Mouse (Mus musculus) ovary, postnatal 14 days (tissue): Measurements from ENCODE around the gene Gm9513.

Experiments used
- DNase-seq: peaks from one replicate; pipeline ENCODE4 v3.0.0; 2022; ENCODE audit warnings: low spot score

Gene Gm9513

DNA sequence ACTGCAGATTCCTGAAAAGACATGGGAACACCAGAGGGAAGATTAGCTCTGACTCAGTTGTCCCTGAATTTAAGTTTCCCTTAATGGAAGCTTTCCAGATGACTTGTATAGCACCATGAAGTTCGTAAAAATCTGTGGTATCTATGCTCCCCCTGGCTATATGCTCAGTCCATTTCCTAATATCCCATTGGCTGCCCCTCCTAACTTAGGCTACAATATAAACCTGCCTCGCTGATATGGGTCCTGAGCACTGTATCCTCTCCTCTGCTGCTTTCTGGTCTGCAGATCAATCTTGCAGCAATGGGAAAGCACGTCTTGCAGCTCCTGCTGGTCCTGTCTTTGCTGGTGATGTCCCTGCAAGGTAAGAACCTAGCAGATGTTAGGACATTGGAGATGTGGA lies at the start of gene Gm9513:
Gene Gm9513, plus strand, starts transcription at position 301 of the 400 bp plus-strand sequence.
- DNase-seq: no peak

- DNase-seq: no peak
These were observed 43.9 kb upstream of the Gm9513 start, which contains the start of gene Gm7257 for GRCm38 (mm10) chr9:36431584-36431983. TSS of gene Gm7257 (plus strand) at chr9:36431884.

DNA sequence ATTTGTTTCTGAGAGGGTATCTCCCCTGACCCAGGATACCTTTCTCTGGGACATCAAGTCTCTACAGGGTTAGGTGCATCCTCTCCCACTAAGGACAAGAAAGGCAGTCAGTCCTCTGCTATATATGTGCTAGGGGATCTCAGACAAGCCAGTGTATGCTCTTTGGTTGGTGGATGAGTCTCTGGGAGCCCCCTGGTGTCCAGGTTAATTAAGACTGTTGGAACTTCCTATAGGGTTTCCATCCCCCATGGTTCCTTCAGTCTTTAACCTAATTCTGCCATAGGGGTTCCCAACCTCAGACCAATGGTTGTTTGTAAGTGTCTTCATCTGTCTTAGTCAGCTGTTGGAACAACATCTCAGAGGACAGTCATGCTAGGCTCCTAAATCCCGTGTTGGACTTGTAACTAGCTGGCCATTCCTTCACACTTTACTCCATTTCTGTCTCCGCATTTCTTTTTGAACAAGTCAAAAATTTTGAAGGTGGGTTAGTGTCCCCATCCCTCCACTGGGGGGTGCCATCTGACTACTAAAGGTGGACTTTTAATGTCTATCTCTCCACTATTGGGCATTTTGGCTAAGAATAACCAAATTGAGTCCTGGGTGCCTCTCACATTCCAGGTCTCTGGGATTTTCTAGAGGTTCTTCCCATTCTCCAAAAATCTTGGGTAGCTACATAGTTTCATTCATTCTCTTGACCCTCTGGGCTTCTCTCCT lies 40.2 kb upstream of the Gm9513 start:
- DNase-seq: no peak

- DNase-seq: no peak
These were observed 19.2 kb downstream of the Gm9513 start for GRCm38 (mm10) chr9:36494501-36495220.

- DNase-seq: no peak
These were observed 20.4 kb downstream of the Gm9513 start for GRCm38 (mm10) chr9:36495824-36496223.

DNA sequence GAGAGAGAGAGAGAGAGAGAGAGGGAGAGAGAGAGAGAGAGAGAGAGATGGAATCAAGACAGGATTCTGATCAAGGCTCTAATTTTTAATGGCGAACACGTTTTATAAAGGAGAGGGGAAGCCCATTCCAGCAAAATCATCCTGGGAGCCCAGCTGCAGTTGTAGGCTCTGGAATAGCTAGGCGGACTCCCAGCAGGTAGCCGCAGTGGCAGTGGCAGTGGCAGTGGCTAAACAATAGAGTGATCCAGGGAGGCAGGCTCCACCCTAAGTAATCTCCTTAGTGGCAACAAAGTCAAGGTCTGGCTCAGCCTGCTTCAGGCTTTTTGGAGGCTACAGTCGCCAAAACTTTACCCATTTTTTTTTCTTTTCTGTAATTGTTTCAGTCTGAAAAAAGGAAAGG lies 28.8 kb downstream of the Gm9513 start:
- no peak for DNase-seq
